Mouse (Mus musculus) brain, embryonic 14.5 days (tissue): ENCODE measurements around the gene Atp1b4. TPM values are rescaled to one million over a fixed set of nuclear protein-coding genes. Genes with fewer than 3 reads are reported as not detected.
"Not testable (repeated sequence)": the region's sequence is repeated elsewhere in the genome, so short reads cannot be mapped to it uniquely, and the experiment has no call there.

ENCODE experiments used
- DNase-seq: peaks from one replicate; pipeline ENCODE4 v3.0.0-alpha.2; 2011; ENCODE audit warnings: low read depth
- CTCF ChIP-seq: fragments of 200-500 bp; IDR thresholded peaks from 2 replicates; pipeline ENCODE4 v1.5.1; 2012; ENCODE audit warnings: inconsistent platforms, mild to moderate bottlenecking, moderate library complexity, borderline replicate concordance; ENCODE audit not compliant: insufficient read depth, insufficient read length; ENCODE audit errors: extremely low read depth
- POLR2A ChIP-seq: fragments of 200-500 bp; IDR thresholded peaks from 2 replicates; pipeline ENCODE4 v1.6.1; 2012; ENCODE audit warnings: mild to moderate bottlenecking, inconsistent platforms, borderline replicate concordance; ENCODE audit not compliant: poor library complexity, insufficient read depth, insufficient read length, severe bottlenecking; ENCODE audit errors: extremely low read depth
- polyA plus RNA-seq: library from polyadenylated mRNA; depleted of rRNA; stranded (reverse); fragments of >200 nt; gene quantifications from 2 replicates; pipeline ENCODE4 v1.2.3, GENCODE M21; 2012; rRNA removed

The Atp1b4 gene
- polyA plus RNA-seq = 0.01 and 0.03 TPM in 2 replicates

- DNase-seq = no peak
- TF ChIP-seq CTCF (no peak), POLR2A (no peak)
These were observed at the start of gene Atp1b4 for GRCm38 (mm10) chrX:38315884-38316283. Gene Atp1b4, plus strand, starts transcription at chrX:38316184.

- DNase-seq = no peak
- no peak for TF ChIP-seq POLR2A
- no peak for TF ChIP-seq CTCF
These were observed 7.4 kb upstream of the Atp1b4 start for GRCm38 (mm10) chrX:38308597-38308996.

DNA sequence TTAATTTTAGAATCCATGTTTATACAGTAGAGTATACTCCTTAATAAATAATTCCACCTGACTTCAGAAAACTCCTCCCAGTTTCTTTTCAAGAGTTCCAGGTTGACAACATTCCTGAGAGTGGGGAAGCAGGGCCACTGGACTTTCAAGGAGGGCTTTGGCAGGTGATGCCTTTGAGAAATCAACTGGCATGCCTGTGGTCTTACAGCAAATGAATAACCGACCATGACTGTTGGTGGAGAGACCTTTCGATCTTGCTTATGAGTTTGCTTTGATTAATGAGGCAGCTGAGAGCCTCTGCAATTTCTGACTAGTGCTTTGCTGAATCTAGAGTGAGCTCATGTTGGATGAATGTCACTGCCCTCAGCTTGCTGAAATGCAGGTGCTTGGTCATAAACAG is 4.9 kb upstream of the Atp1b4 start:
- TF ChIP-seq CTCF (no peak), POLR2A (no peak)
- no peak for DNase-seq

DNA sequence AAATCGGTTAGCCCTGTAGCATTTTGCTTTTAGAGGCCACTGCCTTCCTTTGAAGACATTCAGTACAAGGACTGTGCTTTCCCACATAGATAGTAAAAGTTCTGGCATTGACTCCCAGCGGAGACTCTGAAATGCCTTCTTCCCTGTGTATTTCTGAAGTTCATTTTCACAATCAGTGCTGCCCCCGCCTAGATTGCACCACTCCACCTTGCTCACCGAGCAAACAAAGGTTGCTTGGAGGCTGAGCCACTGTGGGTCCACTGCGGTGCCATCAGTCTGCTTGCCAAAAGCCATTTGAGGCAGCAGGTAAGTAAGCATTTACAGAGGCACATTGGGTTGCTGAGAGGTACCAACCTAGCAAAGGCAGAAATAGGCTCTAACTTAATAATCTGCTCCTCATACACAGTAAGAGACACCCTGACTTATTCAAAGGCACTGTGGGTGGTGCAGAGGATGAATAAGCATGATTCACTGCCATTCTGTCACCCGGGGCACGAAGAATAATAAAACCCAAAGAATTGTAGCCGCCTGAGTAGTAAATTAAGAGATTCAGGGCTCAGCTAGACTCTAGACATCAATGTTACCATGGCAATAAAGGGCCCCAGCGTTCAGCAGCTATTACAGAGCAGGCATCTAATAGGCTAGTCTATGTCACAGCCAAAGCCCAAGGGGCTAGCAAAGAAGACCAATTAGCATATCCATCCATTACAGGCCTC is 2.9 kb upstream of the Atp1b4 start:
- TF ChIP-seq POLR2A (no peak), CTCF (no peak)
- peak; percentile 94 for DNase-seq

- TF ChIP-seq POLR2A = no peak
- no peak for TF ChIP-seq CTCF
- no peak for DNase-seq
These were observed 2.3 kb upstream of the Atp1b4 start for GRCm38 (mm10) chrX:38313626-38314210.

DNA sequence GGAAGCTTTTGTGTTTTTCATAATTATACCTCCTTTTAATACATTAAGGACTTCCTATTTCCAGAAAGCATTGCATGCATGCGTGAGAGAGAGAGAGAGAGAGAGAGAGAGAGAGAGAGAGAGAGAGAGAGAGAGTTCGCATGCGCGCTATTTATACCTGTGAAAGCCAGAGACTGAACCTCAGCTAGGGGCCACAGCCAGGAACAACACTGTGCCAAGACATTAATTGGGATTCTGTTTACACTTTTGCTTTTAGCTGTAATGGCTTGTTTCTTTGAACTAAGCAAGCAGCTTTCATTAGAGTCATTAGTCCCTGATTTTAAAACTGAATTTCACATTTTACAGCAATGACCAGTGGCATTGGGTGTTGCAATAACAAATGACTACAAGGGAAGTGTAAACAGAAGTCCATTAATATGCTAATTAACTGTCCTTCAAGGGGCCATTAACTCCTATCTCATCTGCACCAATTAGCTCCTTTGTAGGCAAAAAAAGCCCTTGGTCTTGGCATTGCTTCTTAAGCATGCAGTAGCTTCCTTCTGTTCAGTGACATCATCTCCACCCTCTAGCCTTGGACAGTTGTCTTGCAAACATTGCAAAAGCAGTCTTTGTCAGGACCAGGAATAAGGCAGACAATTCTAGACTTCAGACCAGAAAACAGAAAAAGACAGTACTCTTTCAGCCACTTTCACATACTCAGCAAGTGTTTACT is 14.9 kb downstream of the Atp1b4 start:
- DNase-seq = peak; percentile 76
- TF ChIP-seq CTCF (no peak), POLR2A (no peak)

DNA sequence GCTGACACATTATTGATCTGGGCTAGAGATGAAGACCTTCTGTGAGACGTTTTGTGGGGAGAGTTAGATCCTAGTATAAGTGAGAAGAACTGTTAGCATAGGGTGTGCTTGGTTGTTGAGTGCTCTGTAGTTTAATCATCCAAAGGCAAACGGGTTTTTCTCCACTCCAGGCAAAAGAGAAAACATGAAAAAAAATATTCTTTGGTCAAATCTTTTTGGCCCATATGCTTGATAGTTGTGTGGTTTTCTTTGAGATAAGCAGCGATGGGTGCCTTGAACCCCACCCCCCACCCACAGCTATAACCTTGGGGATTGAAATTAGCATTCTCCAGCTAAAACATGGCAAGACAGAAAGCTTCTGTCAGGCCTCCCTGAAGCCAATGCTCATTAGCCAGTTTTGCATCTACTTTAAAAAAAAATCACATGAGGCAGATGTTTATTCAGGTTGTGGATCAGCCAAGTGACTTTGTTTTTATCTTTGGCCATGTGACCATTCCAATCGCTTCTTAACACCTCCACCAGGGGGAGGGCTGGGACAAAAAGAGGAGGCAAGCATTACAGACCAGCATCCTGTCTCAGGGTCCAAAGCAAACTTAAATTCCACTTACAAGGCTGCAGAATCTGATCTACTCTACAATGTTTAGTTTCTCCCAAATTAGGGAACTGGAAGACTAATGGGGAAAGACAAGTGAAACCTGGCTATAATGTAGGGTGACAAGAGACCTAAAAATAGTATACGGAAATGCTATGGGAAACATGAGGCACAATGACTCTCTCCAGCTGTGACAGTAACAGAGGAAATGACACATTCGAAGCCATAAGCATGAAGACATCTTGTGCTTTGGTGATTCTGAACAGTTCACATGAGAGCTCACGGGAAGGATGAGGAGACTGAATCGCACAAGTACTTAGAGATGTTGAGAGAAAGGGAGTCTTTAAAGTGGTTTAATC is 18.6 kb downstream of the Atp1b4 start:
- peak; percentile 31 for DNase-seq
- TF ChIP-seq CTCF = peak; percentile 35; the same call in 1 of the 2 replicates
- TF ChIP-seq POLR2A = no peak

DNA sequence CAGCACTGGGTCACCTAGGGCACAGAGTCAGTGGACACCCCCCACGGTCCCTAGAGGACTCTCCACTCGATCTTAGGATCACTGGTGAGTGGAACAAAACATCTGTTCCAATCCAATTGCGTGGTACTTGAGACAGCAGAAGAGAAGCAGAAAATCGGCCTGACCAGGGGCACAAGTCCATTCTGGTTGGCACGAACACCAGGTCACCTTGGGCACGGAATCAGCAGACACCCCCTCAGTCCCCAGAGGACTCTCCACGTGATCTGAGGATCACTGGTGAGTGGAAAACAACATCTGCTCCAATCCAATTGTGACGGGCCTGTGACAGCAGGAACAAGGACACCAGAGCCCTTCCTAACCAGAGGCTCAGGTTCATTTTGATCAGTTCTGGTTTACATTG is 46.0 kb downstream of the Atp1b4 start:
- DNase-seq = no peak
- TF ChIP-seq POLR2A = no peak
- no peak for TF ChIP-seq CTCF

GRCm38 (mm10) chrX:38364621-38365020 is 48.6 kb downstream of the Atp1b4 start:
- not testable (repeated sequence) for DNase-seq

GRCm38 (mm10) chrX:38373169-38373568 is 57.2 kb downstream of the Atp1b4 start:
- DNase-seq = not testable (repeated sequence)

Other genes starting within 250 kb of the Atp1b4 start
- gene Rhox10, start 249.7 kb upstream of the Atp1b4 start, polyA plus RNA-seq = not detected in 2 replicates
- not detected in 2 replicates for gene Rhox11, start 231.0 kb upstream of the Atp1b4 start, polyA plus RNA-seq
- gene Rhox12, start 205.3 kb upstream of the Atp1b4 start, polyA plus RNA-seq = not detected in 2 replicates
- not detected in 2 replicates for gene Rhox13, start 195.0 kb upstream of the Atp1b4 start, polyA plus RNA-seq
- 17.7 and 22.6 TPM in 2 replicates for gene Zbtb33, start 126.4 kb upstream of the Atp1b4 start, polyA plus RNA-seq
- gene Tmem255a, start 63.7 kb upstream of the Atp1b4 start, polyA plus RNA-seq = 12.0 and 18.7 TPM in 2 replicates
- gene Lamp2, start 140.3 kb downstream of the Atp1b4 start, polyA plus RNA-seq = 40.6 and 49.5 TPM in 2 replicates